In the genomic region with DNA sequence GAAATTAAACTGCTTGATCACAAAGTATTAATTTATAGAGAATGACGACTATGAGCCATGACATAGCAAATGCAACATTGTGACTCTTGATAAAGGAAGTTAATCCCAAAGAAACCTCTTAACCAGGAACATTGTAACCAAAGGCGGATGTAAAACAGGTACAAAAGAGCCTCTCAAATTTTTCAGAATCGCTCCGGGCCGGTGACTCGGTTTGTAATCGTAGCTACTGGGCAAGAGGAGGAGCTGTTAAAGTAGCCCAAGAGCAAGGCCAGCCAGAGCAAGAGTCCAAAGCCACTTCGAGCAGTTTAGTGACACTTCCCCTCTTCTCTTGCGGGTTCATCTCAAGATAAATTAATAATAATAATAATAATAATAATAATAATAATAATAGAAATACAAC, we compare ENCODE assay signal across 8 mouse cellular contexts. TPM values are rescaled to one million over a fixed set of nuclear protein-coding genes. Genes with fewer than 3 reads are reported as not detected.
DNase-seq lines count a peak whose midpoint lies in the region; ATAC-seq and TF ChIP-seq lines count a peak whose summit lies in the region.

No protein-coding gene starts in this region.

- peaks cover 43% of the 10 kb centered on the region for H3K79me2 ChIP-seq in C2C12 (ENCODE audit: control insufficient read depth, insufficient read depth)

- H3K36me3 ChIP-seq in C2C12 (ENCODE audit: control insufficient read depth, insufficient read depth), result peaks cover 12% of the 10 kb centered on the region
- H3K36me3 ChIP-seq in erythroblast, embryonic 14.5 days (ENCODE audit: control insufficient read depth), result peaks cover 15% of the 10 kb centered on the region
- no peaks in the 10 kb centered on the region for H3K36me3 ChIP-seq in midbrain, embryonic 12.5 days

- peaks cover 28% of the 10 kb centered on the region for H3K4me1 ChIP-seq in erythroblast, embryonic 14.5 days (ENCODE audit: control insufficient read depth)
- H3K4me1 ChIP-seq in midbrain, embryonic 12.5 days, result peaks cover 16% of the 10 kb centered on the region

- no peaks in the 10 kb centered on the region for H3K9me3 ChIP-seq in erythroblast, embryonic 14.5 days (ENCODE audit: control insufficient read depth, low read length)
- H3K9me3 ChIP-seq in midbrain, embryonic 12.5 days, result no peaks in the 10 kb centered on the region

- H3ac ChIP-seq in C2C12 (ENCODE audit: control insufficient read depth, insufficient read length, low read depth), result no peak overlapping the region

- WGBS in midbrain, embryonic 12.5 days, result 7% methylated on average over 9 of the region's 9 CpGs

- DNase-seq in adrenal gland, postnatal 10 days, result peak; percentile 7
- no peak for DNase-seq in adrenal gland, postnatal 4 days (ENCODE audit: low spot score in 2 of 2)
- peak; percentile 15 for DNase-seq in kidney, postnatal 10 days
- DNase-seq in ovary, postnatal 14 days (ENCODE audit: low spot score), result no peak
- DNase-seq in ovary, postnatal 10 days (ENCODE audit: low spot score), result no peak

- no peak for TF ChIP-seq CTCF in C2C12 (IDR thresholded peaks at IDR 0.05; ENCODE audit: control insufficient read depth, insufficient read depth, insufficient read length)

- H3K9ac ChIP-seq in midbrain, embryonic 12.5 days (replicated peaks), result peak overlapping the region; percentile 93; the same call in 1 of the 2 replicates

- H3K27me3 ChIP-seq in C2C12 (ENCODE audit: control insufficient read depth, insufficient read depth, insufficient read length), result no peaks in the 10 kb centered on the region
- H3K27me3 ChIP-seq in erythroblast, embryonic 14.5 days (ENCODE audit: control insufficient read depth), result peaks cover 5% of the 10 kb centered on the region; the same call in 1 of the 2 replicates
- no peaks in the 10 kb centered on the region for H3K27me3 ChIP-seq in midbrain, embryonic 12.5 days

- H3K4me3 ChIP-seq in C2C12 (ENCODE audit: insufficient read depth, poor library complexity, severe bottlenecking), result peak overlapping the region; percentile 78
- H3K4me3 ChIP-seq in erythroblast, embryonic 14.5 days (replicated peaks), result peak overlapping the region; percentile 94
- H3K4me3 ChIP-seq in midbrain, embryonic 12.5 days, result peak overlapping the region; percentile 97

- H3K27ac ChIP-seq in midbrain, embryonic 12.5 days (replicated peaks), result no peak overlapping the region

- peaks cover 34% of the 10 kb centered on the region for H3K79me3 ChIP-seq in C2C12 (ENCODE audit: low read depth)

- ATAC-seq in midbrain, embryonic 12.5 days (ENCODE audit: low FRiP score, low read depth), result no peak

- H3K4me2 ChIP-seq in midbrain, embryonic 12.5 days (replicated peaks), result peak overlapping the region; percentile 70

TF ChIP-seq in C2C12, 6 proteins besides CTCF, POLR2A, EP300 and RAD21:
- TF ChIP-seq FOSL1 (IDR thresholded peaks at IDR 0.05; ENCODE audit: insufficient read depth, low read length, poor library complexity, severe bottlenecking) (no peak), MAX (IDR thresholded peaks at IDR 0.05) (no peak), MYOG (IDR thresholded peaks at IDR 0.05; ENCODE audit: control insufficient read depth, extremely low read depth, insufficient read length) (no peak), USF1 (IDR thresholded peaks at IDR 0.05; ENCODE audit: low read depth) (no peak), CEBPB (IDR thresholded peaks at IDR 0.05; ENCODE audit: low read depth) (no peak), MYOD1 (IDR thresholded peaks at IDR 0.05; ENCODE audit: control insufficient read depth, insufficient read length, low read depth) (no peak)

RNA-seq across cellular contexts. Expression of gene Kpna4, which starts 0.8 kb away (rescaled TPM):
- 10 to 100 TPM; 52.9 to 61.2 TPM for total RNA-seq in adrenal gland, postnatal 10 days (2021)
- total RNA-seq in adrenal gland, postnatal 4 days (2021), result 10 to 100 TPM; 50.0 to 54.8 TPM
- 24.0 TPM for polyA plus RNA-seq in C2C12 (2012; fragmentation: generic; extraction: Trizol)
- polyA plus RNA-seq in erythroblast, embryonic 14.5 days (2012), result 0.58 and 0.60 TPM in 2 replicates
- polyA plus RNA-seq in midbrain, embryonic 12.5 days (2016; fragmentation: Nextera tagmentation; extraction: Ambion mirVana), result 52.4 and 63.1 TPM in 2 replicates

Comparison
In these comparisons a context has a peak if more than half of its experiments do, and no peak if none do; other contexts are left out.
1. DNase-seq: peak in adrenal gland, postnatal 10 days (single experiment) and kidney, postnatal 10 days (single experiment); none in adrenal gland, postnatal 4 days (0 of 2), ovary, postnatal 14 days (single experiment) and ovary, postnatal 10 days (single experiment).
2. RNA of gene Kpna4, which starts 0.8 kb away (polyA plus RNA-seq): 52.4 to 63.1 TPM in midbrain, embryonic 12.5 days and 24.0 TPM in C2C12 (single experiment); 0.58 to 0.60 TPM in erythroblast, embryonic 14.5 days; every median in the first group is over 10 times any median in the second.
3. Peak in every context shown above with its lines, with median percentiles within 50 percentile points of each other: H3K4me3 ChIP-seq.